Mouse (Mus musculus) kidney, adult 2 months (tissue): ENCODE results near the gene Cul9.
"Not testable (repeated sequence)": the region's sequence is repeated elsewhere in the genome, so short reads cannot be mapped to it uniquely, and the experiment has no call there.

Source experiments
- CTCF ChIP-seq: fragments of 200-500 bp; conservative IDR thresholded peaks from 2 replicates; pipeline ENCODE4 v1.5.1; 2011; ENCODE audit warnings: low read depth, mild to moderate bottlenecking, control low read depth, low read length, moderate library complexity, mixed read lengths; ENCODE audit not compliant: insufficient read depth, insufficient read length
- POLR2A ChIP-seq: fragments of 200-500 bp; IDR thresholded peaks from one replicate; pipeline ENCODE4 v1.6.1; 2011; ENCODE audit warnings: low read depth, low read length, control low read depth

DNA sequence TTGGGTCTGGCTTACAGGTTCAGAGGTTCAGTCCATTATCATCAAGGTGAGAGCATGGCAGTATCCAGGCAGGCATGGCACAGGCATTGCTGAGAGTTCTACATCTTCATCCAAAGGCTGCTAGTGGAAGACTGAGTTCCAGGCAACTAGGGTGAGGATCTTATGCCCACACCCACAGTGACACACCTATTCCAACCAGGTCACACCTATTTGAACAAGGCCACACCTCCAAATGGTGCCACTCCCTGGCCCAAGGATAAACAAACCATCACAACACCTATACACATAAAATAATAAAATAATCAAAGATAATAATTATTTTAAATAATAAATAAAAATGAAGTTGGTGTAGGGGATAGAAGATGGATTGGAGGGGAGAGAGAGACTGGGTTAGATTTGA lies 50.1 kb downstream of the Cul9 start:
- not testable (repeated sequence) for TF ChIP-seq CTCF, POLR2A
